ENCODE assay signal across 9 mouse cellular contexts in genomic region chr15:81606634-81607033, GRCm38 (mm10). TPM values are rescaled to one million over a fixed set of nuclear protein-coding genes. Genes with fewer than 3 reads are reported as not detected.
A peak's percentile ranks its signal among the peaks of the same experiment; 100 is the strongest.
DNase-seq lines count a peak whose midpoint lies in the region; ATAC-seq lines count a peak whose summit lies in the region.
"Had no signal": no experiment of that assay in that cellular context is flagged by ENCODE, and none has a peak within 500 bp of the region (broad histone marks: within the 10 kb centered on the region; RNA-seq: fewer than 3 reads in every experiment).

No protein-coding gene starts in this region.

- H3K27ac ChIP-seq in forebrain, embryonic 13.5 days: no peak overlapping the region

- peak; percentile 85 for ATAC-seq in erythroblast, adult 5-6 weeks (replicated peaks; ENCODE audit: low FRiP score, poor library complexity, severe bottlenecking)
- ATAC-seq in frontal cortex, adult (ENCODE audit: low TSS enrichment): no peak
- no peak for ATAC-seq in forebrain, embryonic 13.5 days

- H3K36me3 ChIP-seq in forebrain, embryonic 13.5 days (ENCODE audit: poor library complexity, severe bottlenecking): peaks cover 56% of the 10 kb centered on the region

- H3K27me3 ChIP-seq in forebrain, embryonic 13.5 days: no peaks in the 10 kb centered on the region
- H3K27me3 ChIP-seq: limb, embryonic 15.5 days had no signal

- no peak overlapping the region for H3K4me3 ChIP-seq in forebrain, embryonic 13.5 days
- H3K4me3 ChIP-seq: limb, embryonic 15.5 days had no signal

- WGBS in forebrain, embryonic 13.5 days: 91% methylated on average over 1 of the region's 1 CpGs

- peak; percentile 10 for DNase-seq in kidney, postnatal 14 days
- no peak for DNase-seq in kidney, adult 11 months
- peak; percentile 41 for DNase-seq in NIH3T3 (ENCODE audit: low read depth)
- DNase-seq in natural killer cell, adult 2 months (ENCODE audit: low spot score in 2 of 2): peak; percentile 30 to 50
- DNase-seq in adrenal gland, adult 2 months: no peak

- H3K9me3 ChIP-seq in forebrain, embryonic 13.5 days (replicated peaks): no peaks in the 10 kb centered on the region
- H3K9me3 ChIP-seq: limb, embryonic 15.5 days had no signal

- H3K9ac ChIP-seq in forebrain, embryonic 13.5 days: no peak overlapping the region
- H3K9ac ChIP-seq: limb, embryonic 15.5 days had no signal

- no peaks in the 10 kb centered on the region for H3K4me1 ChIP-seq in forebrain, embryonic 13.5 days
- H3K4me1 ChIP-seq: limb, embryonic 15.5 days had no signal

- H3K4me2 ChIP-seq in forebrain, embryonic 13.5 days: no peak overlapping the region
- H3K4me2 ChIP-seq: limb, embryonic 15.5 days had no signal

RNA-seq across cellular contexts. Expression of gene Ep300, which starts 21.5 kb away (rescaled TPM):
- 177 and 234 TPM in 2 replicates for total RNA-seq in erythroblast, adult 5-6 weeks (2015; ENCODE audit: low replicate concordance)
- total RNA-seq in erythroblast, adult 5-6 weeks (2017; ENCODE audit: low replicate concordance): 187 and 219 TPM in 2 replicates
- 10 to 100 TPM; 56.0 to 71.2 TPM for total RNA-seq in adrenal gland, adult 2 months (2021)
- polyA plus RNA-seq in adrenal gland, adult 2 months (2012; rRNA removed): 19.5 and 26.5 TPM in 2 replicates
- 19.9 and 20.7 TPM in 2 replicates for polyA plus RNA-seq in forebrain, embryonic 13.5 days (2015; fragmentation: Nextera tagmentation; extraction: Ambion mirVana)

RNA-seq across cellular contexts. Expression of gene L3mbtl2, which starts 57.1 kb away (rescaled TPM):
- total RNA-seq in erythroblast, adult 5-6 weeks (2015; ENCODE audit: low replicate concordance): 0.96 and 5.2 TPM in 2 replicates
- 4.5 and 9.8 TPM in 2 replicates for total RNA-seq in erythroblast, adult 5-6 weeks (2017; ENCODE audit: low replicate concordance)
- total RNA-seq in adrenal gland, adult 2 months (2021): 10 to 100 TPM; 15.7 to 22.1 TPM
- 11.2 and 12.8 TPM in 2 replicates for polyA plus RNA-seq in adrenal gland, adult 2 months (2012; rRNA removed)
- 30.9 and 33.8 TPM in 2 replicates for polyA plus RNA-seq in forebrain, embryonic 13.5 days (2015; fragmentation: Nextera tagmentation; extraction: Ambion mirVana)

Comparison
In these comparisons a context has a peak if more than half of its experiments do, and no peak if none do; other contexts are left out.
1. DNase-seq: peak in kidney, postnatal 14 days (single experiment), NIH3T3 (single experiment) and natural killer cell, adult 2 months (2 of 2); none in kidney, adult 11 months (single experiment) and adrenal gland, adult 2 months (single experiment).